Mouse (Mus musculus) T-cell, adult 2 months (primary cell): ENCODE measurements at regions not wholly inside any gene's neighbourhood (a gene's known extent, or its start where the extent isn't known, plus 50 kb on each side); places are given as distances from the start of the nearest gene placed in this dataset.
A peak's percentile ranks its signal among the peaks of the same experiment; 100 is the strongest.
"Not testable (repeated sequence)": the region's sequence is repeated elsewhere in the genome, so short reads cannot be mapped to it uniquely, and the experiment has no call there.

Experiments used
- DNase-seq: peaks from one replicate; pipeline ENCODE4 v3.0.0; 2022; ENCODE audit warnings: low spot score

DNA sequence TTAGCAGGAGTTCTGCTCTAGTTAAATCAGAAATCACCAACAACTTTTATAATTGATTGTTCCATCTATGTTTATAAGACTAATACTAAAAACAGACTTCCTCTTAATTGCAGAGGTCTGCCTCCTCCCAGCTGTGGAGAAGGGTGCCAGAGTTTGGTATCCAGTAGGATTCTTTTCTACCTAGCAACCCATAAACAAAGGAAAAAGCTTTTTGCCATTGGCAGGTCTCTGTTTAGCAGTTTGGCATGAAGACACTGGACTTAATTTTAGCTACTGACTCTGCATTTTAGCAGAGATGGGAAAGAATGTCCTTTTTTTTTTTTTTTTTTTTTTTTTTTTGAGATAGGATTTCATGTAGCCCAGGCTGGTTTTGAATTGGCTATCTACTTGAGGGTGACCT, 1628.4 kb downstream of the A830018L16Rik start:
- no peak for DNase-seq

GRCm38 (mm10) chr1:13050140-13050775, 1636.4 kb downstream of the A830018L16Rik start:
- peak; percentile 21 for DNase-seq

- not testable (repeated sequence) for DNase-seq
These were observed 1637.6 kb downstream of the A830018L16Rik start for GRCm38 (mm10) chr1:13051433-13052066.

DNA sequence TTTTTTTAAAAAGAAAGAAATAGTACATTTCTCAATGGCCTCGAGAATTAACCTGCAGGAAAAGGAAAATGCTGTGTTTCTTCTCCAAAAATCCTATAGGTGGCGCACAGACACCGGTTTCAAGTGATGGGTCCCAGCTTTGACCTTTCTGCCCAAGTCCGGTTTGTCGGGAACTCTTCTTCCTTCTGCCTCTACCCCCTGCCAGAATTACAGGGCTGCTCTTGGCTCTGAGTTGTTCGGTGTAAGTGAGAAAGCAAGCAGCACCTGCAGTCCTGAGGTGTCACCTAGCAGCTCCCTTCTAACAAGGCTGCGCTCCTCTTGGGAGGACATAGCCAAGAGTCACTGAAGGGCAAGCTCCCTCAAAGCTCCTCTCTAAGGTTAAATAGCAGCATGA, 1638.2 kb downstream of the A830018L16Rik start:
- DNase-seq = peak; percentile 8

DNA sequence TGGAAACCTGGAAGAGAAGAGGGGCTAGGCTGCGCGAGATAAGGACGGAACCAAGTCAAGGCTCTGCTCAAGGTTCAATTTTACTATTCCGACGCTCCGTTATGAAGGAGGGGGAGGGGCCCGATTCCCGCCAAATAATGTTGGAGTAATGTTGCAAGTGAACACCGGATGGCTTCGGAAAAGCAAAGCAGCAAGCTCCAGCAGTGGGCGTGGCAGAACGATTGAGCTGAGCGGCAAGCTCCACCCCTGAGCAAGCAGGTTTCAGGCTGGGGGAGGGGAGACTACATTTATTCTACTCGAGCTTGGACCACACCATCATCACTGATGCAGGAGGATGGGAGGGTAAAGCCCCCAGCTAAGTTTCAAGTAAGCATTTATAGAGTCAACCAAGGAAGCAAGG, 1643.8 kb downstream of the A830018L16Rik start:
- DNase-seq = no peak

DNA sequence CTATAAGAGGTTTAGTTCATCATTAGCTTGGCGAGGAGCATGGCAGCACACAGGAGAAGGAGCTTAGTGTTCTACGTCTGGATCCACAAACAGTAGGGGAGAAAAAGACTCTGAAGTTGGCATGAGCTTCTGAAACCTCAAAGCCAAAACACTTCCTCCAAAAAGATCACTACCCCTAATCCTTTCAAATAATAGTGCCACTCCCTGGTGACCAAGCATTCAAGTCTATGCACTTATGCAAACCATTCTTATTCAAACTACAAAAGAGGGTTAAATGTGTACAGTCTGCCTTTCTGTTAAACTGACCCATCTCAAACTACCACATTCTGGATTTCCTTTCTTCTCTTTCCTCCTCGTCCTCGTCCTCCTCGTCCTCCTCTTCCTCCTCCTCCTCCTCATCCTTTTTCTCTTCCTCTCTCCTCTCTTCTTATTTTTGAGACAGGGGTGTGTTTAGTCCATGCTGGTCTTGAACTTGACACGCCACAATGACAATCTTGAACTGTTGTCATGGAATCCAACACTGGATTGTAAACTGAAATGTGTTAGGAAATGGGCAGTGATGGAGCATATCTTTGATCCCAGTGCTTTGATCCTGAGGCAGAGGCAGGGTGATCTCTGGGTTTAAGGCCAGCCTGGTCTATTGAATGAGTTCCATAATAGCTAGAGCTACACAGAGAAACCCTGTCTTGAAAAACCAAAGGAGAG, 1645.9 kb downstream of the A830018L16Rik start:
- no peak for DNase-seq
